Mouse (Mus musculus) liver, embryonic 13.5 days (tissue): ENCODE results near the gene Asb6. TPM values are rescaled to one million over a fixed set of nuclear protein-coding genes. Genes with fewer than 3 reads are reported as not detected.

Experiments
- ATAC-seq: fragments of 200-750 bp; cut with Nextera tagmentation; 2 replicates; pipeline ENCODE4 v1.8.0; 2017; ENCODE audit warnings: low read depth, mild to moderate bottlenecking, moderate number of reproducible peaks, moderate library complexity
- DNase-seq: peaks from one replicate; pipeline ENCODE4 v3.0.0; 2022
- H3K27ac ChIP-seq: fragments of 300-500 bp; sonication (generic); 2 replicates; pipeline ENCODE4 v1.5.1; 2015; ENCODE audit warnings: moderate library complexity, mild to moderate bottlenecking, inconsistent platforms
- H3K27me3 ChIP-seq: fragments of 300-500 bp; sonication (generic); 2 replicates; pipeline ENCODE4 v1.6.1; 2015; ENCODE audit warnings: mild to moderate bottlenecking, inconsistent platforms
- H3K36me3 ChIP-seq: fragments of 300-500 bp; sonication (generic); 2 replicates; pipeline ENCODE4 v1.6.1; 2015; ENCODE audit warnings: mild to moderate bottlenecking, inconsistent platforms
- H3K4me1 ChIP-seq: fragments of 300-500 bp; sonication (generic); replicated peaks from 2 replicates; pipeline ENCODE4 v1.6.1; 2015; ENCODE audit warnings: inconsistent platforms
- H3K4me2 ChIP-seq: fragments of 300-500 bp; sonication (generic); 2 replicates; pipeline ENCODE4 v1.6.1; 2015; ENCODE audit warnings: inconsistent platforms, mild to moderate bottlenecking, moderate library complexity
- H3K4me3 ChIP-seq: fragments of 300-500 bp; sonication (generic); replicated peaks from 2 replicates; pipeline ENCODE4 v1.5.1; 2015; ENCODE audit warnings: mild to moderate bottlenecking, inconsistent platforms
- H3K9ac ChIP-seq: fragments of 300-500 bp; sonication (generic); 2 replicates; pipeline ENCODE4 v1.6.1; 2015; ENCODE audit warnings: mild to moderate bottlenecking, inconsistent platforms
- H3K9me3 ChIP-seq: fragments of 300-500 bp; sonication (generic); replicated peaks from 2 replicates; pipeline ENCODE4 v1.6.1; 2016; ENCODE audit warnings: inconsistent platforms
- WGBS: fragments of 180-500 bp; shearing (Covaris S2); methylation state at CpG from one replicate; pipeline ENCODE4 v1.1.7; 2015; ENCODE audit not compliant: insufficient replicate concordance; 5-methylcytosine and 5-hydroxymethylcytosine counted together
- polyA plus RNA-seq: library from polyadenylated mRNA; unstranded; fragments of >200 nt; fragmentation: Nextera tagmentation; extraction: Ambion mirVana; gene quantifications from 2 replicates; pipeline ENCODE4 v1.2.1, GENCODE M21; 2015

Asb6 gene
- polyA plus RNA-seq, 1 experiment from 2014 or later, result 36.6 TPM

DNA sequence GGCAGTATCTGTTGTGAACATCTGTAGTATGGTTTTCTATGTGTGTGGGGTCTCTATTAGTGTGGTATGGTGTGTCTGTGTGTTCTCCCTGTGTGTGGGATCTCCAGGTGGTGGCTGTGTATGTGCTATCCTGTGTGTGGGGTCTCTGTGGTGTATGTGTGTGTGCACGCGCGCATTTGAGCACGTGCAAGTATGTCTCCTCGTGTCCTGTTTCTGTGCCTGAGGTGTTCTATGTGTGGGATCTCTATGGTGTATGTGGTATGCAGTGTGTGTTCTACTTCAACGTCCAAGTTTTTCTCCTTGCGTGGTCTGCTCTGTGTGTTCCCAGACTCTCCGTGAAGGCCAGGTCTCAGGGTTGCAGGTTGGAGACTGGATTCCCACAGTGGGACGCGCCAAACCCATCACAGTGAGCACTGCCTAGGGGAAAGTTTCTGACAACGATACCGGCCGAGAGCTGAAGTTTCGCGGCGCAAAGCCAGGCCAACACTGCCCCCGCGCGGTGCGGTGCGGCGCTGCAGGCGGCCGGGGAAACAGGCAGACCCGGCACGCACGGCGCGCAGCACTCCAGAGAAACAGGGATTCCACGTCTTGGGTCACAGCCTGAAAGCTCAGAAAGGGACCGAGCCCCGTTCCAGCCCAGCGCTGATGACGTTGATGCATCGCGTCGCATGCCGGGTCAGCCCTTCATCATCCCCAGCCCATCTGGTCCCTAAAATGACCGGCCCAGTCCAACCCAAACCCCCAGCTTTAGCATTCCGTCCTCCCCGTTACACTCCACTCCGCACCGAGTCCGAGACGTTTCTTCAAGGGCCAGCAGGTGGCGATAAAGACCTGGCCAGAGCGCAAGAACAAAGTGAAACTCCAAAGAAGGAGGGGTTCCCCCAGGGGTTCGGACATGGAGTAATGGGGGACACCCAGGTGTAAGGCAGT, 35.7 kb downstream of the Asb6 start:
- WGBS, result 7% methylated on average over 48 of the region's 48 CpGs
- Histone ChIP-seq H3K9ac (peak overlapping the region; percentile 56), H3K27ac (no peak overlapping the region)

DNA sequence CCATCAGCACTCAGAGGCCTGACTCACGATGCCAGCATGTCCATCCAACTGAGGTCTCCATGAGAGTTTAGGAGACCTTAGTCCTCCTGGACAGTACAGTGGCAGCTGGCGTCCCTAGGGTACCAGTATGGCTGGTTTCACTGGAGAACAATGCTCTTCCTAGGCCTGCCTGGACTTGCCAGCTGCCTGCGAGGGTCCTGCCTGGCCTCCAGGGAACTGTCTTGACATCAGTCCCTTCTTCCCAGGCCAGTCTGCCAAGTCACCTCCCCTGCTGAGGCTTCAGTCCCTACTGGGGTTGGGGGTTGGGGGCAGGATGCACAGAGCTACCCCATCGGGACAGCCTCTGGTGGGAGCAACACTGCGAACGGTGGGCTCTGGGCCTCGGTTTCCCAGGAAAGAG, 38.1 kb downstream of the Asb6 start:
- Histone ChIP-seq H3K27ac (no peak overlapping the region), H3K9me3 (no peaks in the 10 kb centered on the region), H3K4me2 (no peak overlapping the region), H3K27me3 (peaks cover 27% of the 10 kb centered on the region), H3K4me3 (no peak overlapping the region), H3K9ac (no peak overlapping the region), H3K4me1 (peaks cover 25% of the 10 kb centered on the region), H3K36me3 (no peaks in the 10 kb centered on the region)
- DNase-seq (no peak), ATAC-seq (no peak)
- WGBS, result 74% methylated on average over 7 of the region's 7 CpGs

More for the DNA sequence above, 35.7 kb downstream of the Asb6 start:
- Histone ChIP-seq H3K9me3 (no peaks in the 10 kb centered on the region), H3K4me1 (peaks cover 25% of the 10 kb centered on the region), H3K4me2 (peak overlapping the region; percentile 70), H3K27me3 (peaks cover 47% of the 10 kb centered on the region), H3K36me3 (no peaks in the 10 kb centered on the region), H3K4me3 (peak overlapping the region; percentile 50)
- peak; percentile 80 for DNase-seq
- ATAC-seq, result peak; percentile 77

DNA sequence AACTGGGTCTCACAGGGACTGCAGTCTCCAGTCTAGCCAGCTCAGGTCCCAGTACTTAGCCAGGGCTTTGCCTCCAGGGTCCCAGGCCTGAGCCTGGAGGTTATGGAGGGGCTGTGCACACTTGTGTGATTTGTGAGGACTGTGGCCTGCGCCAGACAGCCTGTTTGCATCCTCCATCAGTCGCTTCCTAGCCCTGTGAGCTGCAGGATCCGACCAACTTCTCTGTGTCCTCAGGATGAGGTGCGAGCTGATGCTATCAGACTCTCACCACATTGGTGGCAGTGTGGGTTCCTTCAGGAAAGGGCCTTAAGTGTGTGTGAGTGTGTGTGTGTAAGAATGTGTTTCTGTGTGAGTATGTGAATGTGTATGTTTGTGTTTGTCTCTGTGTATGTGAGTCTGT, 42.7 kb downstream of the Asb6 start:
- Histone ChIP-seq H3K4me1 (peaks cover 30% of the 10 kb centered on the region), H3K9ac (no peak overlapping the region; the same call in 1 of the 2 replicates), H3K4me2 (no peak overlapping the region), H3K9me3 (no peaks in the 10 kb centered on the region), H3K27me3 (peaks cover 36% of the 10 kb centered on the region), H3K27ac (no peak overlapping the region), H3K4me3 (no peak overlapping the region), H3K36me3 (no peaks in the 10 kb centered on the region)
- WGBS, result 39% methylated on average over 4 of the region's 4 CpGs
- no peak for DNase-seq
- no peak for ATAC-seq

DNA sequence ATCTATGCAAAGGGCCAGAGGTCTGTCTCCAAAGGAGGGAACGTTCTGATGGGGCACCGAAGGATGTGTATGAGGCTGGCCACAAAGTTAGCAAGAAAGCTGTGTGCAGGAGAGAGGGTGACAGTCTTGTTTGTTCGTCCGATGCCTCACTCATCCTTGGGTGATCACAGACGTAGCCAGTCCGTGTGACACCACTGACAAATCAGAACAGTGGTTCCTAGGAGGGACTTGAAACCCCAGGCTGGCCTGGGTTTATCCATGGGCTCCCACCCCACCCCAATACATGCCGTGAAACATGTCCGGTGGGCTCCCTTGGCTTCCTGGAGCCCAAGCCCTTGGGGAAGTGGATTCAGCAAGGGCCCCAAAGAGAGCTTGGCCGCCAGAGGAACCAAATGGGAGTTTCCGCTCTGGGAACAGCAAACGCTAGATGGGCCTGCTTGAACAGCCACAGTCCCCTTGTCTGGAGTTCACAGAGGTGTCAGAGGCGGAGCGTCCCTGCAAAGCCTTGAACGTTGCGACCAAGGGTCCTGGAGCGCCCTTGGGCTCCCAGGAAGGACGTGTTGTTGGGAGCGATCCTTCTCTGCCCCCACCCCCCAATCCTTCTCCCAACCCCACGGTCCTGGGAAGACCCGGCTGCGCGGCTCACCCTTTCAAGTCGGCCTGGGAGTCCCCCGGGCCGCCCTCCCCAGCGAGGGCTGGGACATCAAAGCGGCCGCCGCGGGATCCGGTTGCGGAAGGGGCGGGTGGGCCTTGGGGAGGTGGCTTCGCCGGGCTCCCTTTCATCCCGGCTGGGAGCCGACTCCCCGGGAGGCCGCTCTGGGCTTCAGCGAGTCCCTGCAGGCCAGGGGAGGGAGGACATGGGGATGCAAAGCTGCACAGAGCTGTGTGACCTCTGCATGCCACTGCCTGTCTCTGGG, 45.8 kb downstream of the Asb6 start:
- ATAC-seq, result peak; percentile 63
- WGBS, result 5% methylated on average over 39 of the region's 40 CpGs
- H3K9me3 ChIP-seq, result no peaks in the 10 kb centered on the region
- peak overlapping the region; percentile 42 for H3K4me3 ChIP-seq
- H3K4me2 ChIP-seq, result peak overlapping the region; percentile 60
- peaks cover 32% of the 10 kb centered on the region for H3K27me3 ChIP-seq
- DNase-seq, result no peak
- H3K36me3 ChIP-seq, result no peaks in the 10 kb centered on the region
- peaks cover 30% of the 10 kb centered on the region for H3K4me1 ChIP-seq
- H3K9ac ChIP-seq, result peak overlapping the region; percentile 57
- H3K27ac ChIP-seq, result peak overlapping the region; percentile 72

DNA sequence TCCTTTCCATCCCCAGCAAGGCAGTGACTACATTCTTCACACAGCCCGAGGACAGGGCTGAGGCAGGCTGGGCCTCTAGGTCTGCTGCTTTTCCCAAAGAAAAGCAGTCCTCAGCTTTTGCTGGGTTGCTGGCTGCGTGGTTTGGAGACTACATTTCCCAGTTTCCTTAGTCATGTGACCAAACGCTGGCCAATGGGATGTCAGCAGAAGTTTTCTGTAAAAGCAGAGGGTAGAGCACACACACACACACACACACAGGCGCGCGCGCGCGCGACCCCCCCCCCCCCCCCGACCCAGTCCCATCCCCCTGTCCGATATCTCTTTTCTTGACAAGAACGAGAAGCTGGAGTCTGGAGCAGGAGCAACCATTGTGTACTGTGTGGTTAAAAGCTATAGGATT, 46.8 kb downstream of the Asb6 start:
- peak; percentile 29 for DNase-seq
- Histone ChIP-seq H3K27ac (0 out of 2 replicates have a peak overlapping the region, but pooled peaks have one; percentile 32), H3K9me3 (no peaks in the 10 kb centered on the region), H3K9ac (peak overlapping the region; percentile 58), H3K4me2 (peak overlapping the region; percentile 60), H3K4me1 (peaks cover 39% of the 10 kb centered on the region), H3K27me3 (peaks cover 32% of the 10 kb centered on the region), H3K36me3 (no peaks in the 10 kb centered on the region), H3K4me3 (peak overlapping the region; percentile 42; the same call in 1 of the 2 replicates)
- ATAC-seq, result no peak
- under 1% methylated on average over 13 of the region's 13 CpGs for WGBS

DNA sequence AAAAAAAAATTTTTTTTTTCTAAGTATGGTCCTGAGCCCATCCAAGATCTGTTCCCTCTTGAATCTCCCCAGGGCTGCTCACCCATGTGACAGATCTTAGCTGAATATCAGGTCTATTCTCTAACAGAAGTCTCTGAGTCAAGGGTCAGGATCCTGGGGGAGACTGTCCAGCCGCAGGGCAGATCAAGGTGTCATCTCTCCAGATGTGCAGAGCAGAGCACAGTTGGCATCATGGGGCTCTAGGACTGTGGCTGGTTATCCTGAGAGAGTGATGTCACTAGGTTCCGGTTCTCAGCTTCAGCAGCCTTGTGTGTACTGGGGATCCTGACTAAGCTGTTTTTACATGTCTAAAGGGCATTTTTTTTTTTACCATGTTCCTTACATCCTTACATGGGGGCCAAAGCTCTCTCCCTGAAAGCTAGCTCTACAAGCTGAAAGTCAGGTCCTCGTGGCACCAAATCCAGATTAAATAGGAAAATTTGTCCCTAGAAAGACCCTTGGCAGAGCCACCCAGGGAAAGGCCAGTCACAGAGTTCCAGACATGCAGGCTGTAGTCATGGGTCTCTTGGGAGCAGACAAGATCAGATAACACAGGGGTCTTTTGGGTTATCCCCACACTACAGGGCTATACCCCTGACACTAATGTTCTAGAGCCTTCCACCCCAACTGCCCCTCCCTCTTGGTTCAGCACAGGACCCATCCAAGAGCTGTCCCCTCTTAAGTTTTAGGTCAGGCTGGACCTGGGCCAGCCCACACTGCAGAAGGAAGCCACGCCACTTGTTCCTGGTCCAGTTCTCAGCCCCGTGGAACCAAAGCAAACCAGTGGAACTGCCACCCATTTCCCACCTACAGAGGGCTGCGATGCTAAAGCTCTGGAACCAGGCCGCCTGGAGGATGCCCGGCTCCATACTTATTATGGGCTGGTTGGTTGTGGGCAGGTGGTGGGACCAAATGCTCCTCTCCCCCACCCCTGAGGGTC, 47.5 kb downstream of the Asb6 start:
- Histone ChIP-seq H3K4me2 (peak overlapping the region; percentile 60), H3K9me3 (no peaks in the 10 kb centered on the region), H3K27ac (0 out of 2 replicates have a peak overlapping the region, but pooled peaks have one; percentile 32), H3K36me3 (no peaks in the 10 kb centered on the region), H3K27me3 (peaks cover 32% of the 10 kb centered on the region), H3K9ac (peak overlapping the region; percentile 58), H3K4me1 (peaks cover 47% of the 10 kb centered on the region), H3K4me3 (0 out of 2 replicates have a peak overlapping the region, but pooled peaks have one; percentile 42)
- 65% methylated on average over 8 of the region's 8 CpGs for WGBS
- no peak for ATAC-seq
- DNase-seq, result no peak

DNA sequence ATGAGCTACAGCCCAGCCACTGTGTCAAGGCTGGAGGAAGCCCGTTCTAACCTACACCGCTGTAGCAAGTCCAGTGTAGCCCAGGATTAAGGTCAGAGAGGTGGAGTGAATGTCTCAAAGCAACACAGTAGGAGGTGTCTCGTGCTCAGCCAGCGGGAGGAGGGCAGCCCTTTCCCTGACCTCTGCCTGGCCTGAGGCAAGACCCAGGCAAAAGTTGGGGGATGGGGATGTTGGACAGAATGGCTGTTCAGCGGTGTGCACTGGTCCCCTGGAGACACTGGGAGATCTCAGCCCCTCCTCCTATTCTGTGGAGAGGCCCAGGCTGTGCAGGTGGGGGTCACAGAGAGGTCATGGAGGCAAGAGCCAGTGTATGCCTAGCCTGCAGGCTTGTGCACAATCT, 50.9 kb downstream of the Asb6 start:
- DNase-seq, result no peak
- no peak overlapping the region for H3K4me3 ChIP-seq
- H3K27ac ChIP-seq, result peak overlapping the region; percentile 8; the same call in 1 of the 2 replicates
- no peaks in the 10 kb centered on the region for H3K9me3 ChIP-seq
- H3K27me3 ChIP-seq, result peaks cover 6% of the 10 kb centered on the region
- no peaks in the 10 kb centered on the region for H3K36me3 ChIP-seq
- WGBS, result 36% methylated on average over 5 of the region's 5 CpGs
- no peak overlapping the region for H3K4me2 ChIP-seq
- H3K4me1 ChIP-seq, result peaks cover 48% of the 10 kb centered on the region
- H3K9ac ChIP-seq, result no peak overlapping the region
- peak; percentile 52 for ATAC-seq

DNA sequence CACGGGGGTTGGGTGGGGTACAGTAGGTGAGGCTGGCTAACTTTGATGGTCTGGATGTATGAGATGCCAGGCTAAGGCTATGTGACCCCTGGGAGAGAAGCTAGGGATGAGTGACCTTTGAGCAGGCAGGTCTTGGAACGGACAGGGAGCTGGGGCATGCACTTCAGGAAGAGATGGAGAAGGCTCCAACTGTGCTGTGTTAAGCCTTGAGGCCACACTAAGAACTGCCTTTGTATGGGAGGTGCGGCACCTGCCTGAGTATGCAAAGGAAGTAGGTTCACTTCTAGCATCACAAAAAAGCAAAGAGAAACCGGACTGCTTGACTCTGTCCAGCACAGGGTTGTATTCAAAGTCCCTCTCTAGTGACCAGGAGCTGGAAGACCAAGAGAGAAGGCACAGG, 51.9 kb downstream of the Asb6 start:
- Histone ChIP-seq H3K4me2 (no peak overlapping the region), H3K36me3 (no peaks in the 10 kb centered on the region), H3K4me1 (peaks cover 48% of the 10 kb centered on the region), H3K27ac (no peak overlapping the region), H3K4me3 (no peak overlapping the region), H3K27me3 (no peaks in the 10 kb centered on the region), H3K9ac (no peak overlapping the region), H3K9me3 (no peaks in the 10 kb centered on the region)
- WGBS, result 63% methylated on average over 4 of the region's 4 CpGs
- ATAC-seq, result no peak
- no peak for DNase-seq

DNA sequence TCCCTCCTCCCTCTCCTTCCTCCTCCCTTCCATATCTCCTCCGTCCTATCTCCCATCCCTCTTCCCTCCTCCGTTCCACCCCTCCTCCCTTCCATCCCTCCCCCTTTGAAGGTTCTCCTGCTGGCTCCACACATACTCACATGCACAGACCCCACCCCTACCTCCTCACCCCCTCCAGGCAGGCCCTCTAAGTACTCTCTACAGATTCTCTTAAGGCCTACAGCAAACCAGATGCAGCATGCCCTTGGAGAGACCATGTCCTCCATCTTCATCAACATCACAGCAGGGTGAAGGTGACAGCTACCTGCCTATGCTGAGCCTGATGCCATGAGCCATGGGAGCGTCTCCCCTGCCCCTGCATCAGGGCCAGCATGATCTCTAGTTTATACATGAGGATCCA, 52.9 kb downstream of the Asb6 start:
- H3K9ac ChIP-seq, result no peak overlapping the region
- no peak overlapping the region for H3K4me3 ChIP-seq
- H3K27me3 ChIP-seq, result no peaks in the 10 kb centered on the region
- WGBS, result 64% methylated on average over 3 of the region's 3 CpGs
- no peak for DNase-seq
- H3K9me3 ChIP-seq, result no peaks in the 10 kb centered on the region
- ATAC-seq, result no peak
- no peak overlapping the region for H3K27ac ChIP-seq
- no peak overlapping the region for H3K4me2 ChIP-seq
- peaks cover 50% of the 10 kb centered on the region for H3K4me1 ChIP-seq
- no peaks in the 10 kb centered on the region for H3K36me3 ChIP-seq

DNA sequence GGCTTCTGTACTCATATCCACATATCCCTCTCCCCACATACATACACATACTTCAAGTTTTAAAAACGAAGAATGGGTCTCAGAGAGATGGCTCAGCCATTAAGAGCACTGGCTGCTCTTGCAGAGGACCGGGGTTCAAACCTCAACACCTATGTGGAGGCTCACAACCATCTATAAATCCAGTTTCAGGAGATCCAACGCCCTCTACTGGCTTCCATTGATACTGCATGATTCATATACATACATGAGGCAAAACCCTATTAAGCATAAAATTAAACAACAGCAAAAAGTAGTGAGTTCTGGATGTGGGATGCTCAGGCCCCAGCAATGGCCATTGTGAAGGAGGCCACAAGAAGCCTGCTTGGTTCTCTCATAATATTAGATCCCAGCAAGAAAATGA, 54.2 kb downstream of the Asb6 start:
- H3K36me3 ChIP-seq, result no peaks in the 10 kb centered on the region
- H3K9me3 ChIP-seq, result no peaks in the 10 kb centered on the region
- no peak overlapping the region for H3K9ac ChIP-seq
- H3K27ac ChIP-seq, result no peak overlapping the region
- no peak overlapping the region for H3K4me2 ChIP-seq
- H3K27me3 ChIP-seq, result no peaks in the 10 kb centered on the region
- 43% methylated on average over 3 of the region's 3 CpGs for WGBS
- H3K4me1 ChIP-seq, result peaks cover 62% of the 10 kb centered on the region
- DNase-seq (no peak), ATAC-seq (no peak)
- no peak overlapping the region for H3K4me3 ChIP-seq
